Mouse (Mus musculus): ENCODE measurements around the gene Ing3. TPM values are rescaled to one million over a fixed set of nuclear protein-coding genes. Genes with fewer than 3 reads are reported as not detected.
A peak's percentile ranks its signal among the peaks of the same experiment; 100 is the strongest.

Ing3 gene
- polyA plus RNA-seq, 2 experiments = 25.3 to 52.2 TPM

DNA sequence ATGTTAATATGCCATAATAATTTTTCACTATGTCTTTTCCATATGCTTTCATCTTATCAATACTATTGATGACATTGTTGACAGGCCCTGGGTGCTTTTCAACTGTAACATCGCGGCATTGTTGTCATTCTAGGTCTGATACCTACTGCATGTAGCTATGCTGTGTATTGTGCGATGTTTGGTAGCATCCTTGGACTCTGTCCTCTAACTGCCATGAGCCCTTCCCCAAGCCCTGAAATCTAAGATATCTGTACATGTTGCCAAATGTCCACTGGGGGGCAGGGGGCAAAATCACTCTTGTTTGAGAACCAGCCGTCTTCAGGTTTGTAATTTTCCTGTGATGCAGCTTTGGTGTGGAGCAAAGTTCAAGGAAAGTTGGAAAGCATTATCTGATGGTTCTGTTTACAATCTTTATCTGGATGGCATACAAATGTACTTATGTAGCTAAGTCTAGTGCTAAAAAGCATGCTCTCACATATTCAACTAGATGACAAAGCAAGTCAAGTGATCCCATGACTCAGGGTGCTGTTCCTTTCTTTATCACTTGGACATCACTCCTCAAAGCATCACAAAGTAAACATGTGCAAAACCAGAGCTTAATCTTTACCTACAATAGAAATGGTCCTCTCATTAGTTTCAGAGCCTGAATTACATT, 11.3 kb upstream of the Ing3 start:
- no peak overlapping the region for H3K4me3 ChIP-seq (replicated peaks; ENCODE audit: low read length)
- no peak overlapping the region for H3K27ac ChIP-seq (replicated peaks; ENCODE audit: low read depth, low read length)
- no peaks in the 10 kb centered on the region for H3K9me3 ChIP-seq (ENCODE audit: control insufficient read depth, low read length)
- H3K27me3 ChIP-seq (ENCODE audit: control insufficient read depth, insufficient read depth, low read length) = no peaks in the 10 kb centered on the region
- H3K4me2 ChIP-seq (replicated peaks; ENCODE audit: low read depth, low read length, severe bottlenecking) = no peak overlapping the region
- TF ChIP-seq POLR2A (IDR thresholded peaks at IDR 0.05; ENCODE audit: borderline replicate concordance, extremely low read depth, insufficient read depth, insufficient read length) = no peak
- no peaks in the 10 kb centered on the region for H3K36me3 ChIP-seq (ENCODE audit: control insufficient read depth, insufficient read depth, low read length)
- no peak overlapping the region for H3K9ac ChIP-seq (ENCODE audit: low read depth, low read length, severe bottlenecking)
- ATAC-seq (ENCODE audit: low FRiP score, low read depth) (no peak), DNase-seq (ENCODE audit: low spot score) (no peak)
- no peaks in the 10 kb centered on the region for H3K4me1 ChIP-seq (ENCODE audit: control insufficient read depth, insufficient read depth, low read length)
- 80% methylated on average over 4 of the region's 4 CpGs for WGBS

DNA sequence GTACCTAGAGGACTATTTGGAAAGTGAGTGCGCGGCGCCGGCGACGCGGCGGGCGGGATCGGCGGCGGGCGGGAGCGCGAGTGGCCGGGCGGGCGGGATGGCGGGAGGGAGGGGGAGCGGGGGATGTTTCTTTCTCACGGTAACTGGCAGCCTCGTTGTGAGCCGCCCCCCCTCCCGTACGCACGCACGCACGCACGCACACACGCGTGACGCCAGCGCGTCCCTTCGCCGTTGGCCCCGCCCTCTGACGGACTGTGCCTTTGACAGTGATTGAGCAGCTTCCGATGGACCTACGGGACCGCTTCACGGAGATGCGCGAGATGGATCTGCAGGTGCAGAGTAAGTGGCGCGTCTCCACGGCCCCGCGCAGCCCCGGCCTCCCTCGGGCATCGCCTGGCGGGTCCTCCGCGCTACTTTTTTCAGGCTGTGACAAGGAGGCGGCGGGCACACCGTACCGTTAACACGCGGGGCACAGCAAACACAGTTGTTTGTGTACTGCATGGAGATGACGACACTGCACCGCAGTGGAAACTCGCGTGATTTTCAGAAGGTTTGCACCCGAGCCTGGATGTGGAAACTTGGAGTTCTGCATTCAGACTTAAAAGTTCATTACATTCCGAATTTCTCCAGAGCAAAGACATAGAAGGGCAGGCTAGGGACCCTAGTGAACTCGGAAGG, 539 bp downstream of the Ing3 start:
- 1% methylated on average over 51 of the region's 68 CpGs for WGBS
- no peaks in the 10 kb centered on the region for H3K9me3 ChIP-seq (ENCODE audit: control insufficient read depth, low read length)
- H3K4me1 ChIP-seq (ENCODE audit: control insufficient read depth, insufficient read depth, low read length) = peaks cover 5% of the 10 kb centered on the region
- H3K4me3 ChIP-seq (replicated peaks; ENCODE audit: low read length) = peak overlapping the region; percentile 85
- TF ChIP-seq POLR2A (IDR thresholded peaks at IDR 0.05; ENCODE audit: borderline replicate concordance, extremely low read depth, insufficient read depth, insufficient read length) = no peak
- peak overlapping the region; percentile 73 for H3K4me2 ChIP-seq (replicated peaks; ENCODE audit: low read depth, low read length, severe bottlenecking)
- ATAC-seq (ENCODE audit: low FRiP score, low read depth) = peak; percentile 94
- DNase-seq (ENCODE audit: low spot score) = peak; percentile 87
- peak overlapping the region; percentile 85 for H3K9ac ChIP-seq (ENCODE audit: low read depth, low read length, severe bottlenecking)
- peaks cover 26% of the 10 kb centered on the region for H3K36me3 ChIP-seq (ENCODE audit: control insufficient read depth, insufficient read depth, low read length)
- H3K27ac ChIP-seq (replicated peaks; ENCODE audit: low read depth, low read length) = peak overlapping the region; percentile 99
- H3K27me3 ChIP-seq (ENCODE audit: control insufficient read depth, insufficient read depth, low read length) = no peaks in the 10 kb centered on the region

DNA sequence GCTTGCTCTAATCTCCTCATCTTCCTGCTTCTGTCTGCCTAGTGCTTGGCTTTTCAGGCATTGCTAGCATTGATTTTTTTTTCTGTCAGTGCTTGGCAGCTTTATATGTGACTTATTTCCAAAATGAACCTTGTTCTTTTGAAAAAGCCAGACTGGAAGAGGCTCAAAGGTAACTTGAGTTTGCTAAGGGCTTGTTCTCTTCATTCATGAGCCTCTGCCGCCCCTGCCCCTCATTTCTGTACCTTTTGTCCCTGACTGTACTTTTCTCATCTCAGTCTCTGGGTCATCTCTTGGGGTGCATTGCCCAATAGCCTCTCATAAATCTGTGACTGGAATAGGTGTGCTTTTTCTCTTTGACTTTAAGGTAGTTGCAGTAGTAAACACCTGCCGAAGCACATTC, 1.3 kb downstream of the Ing3 start:
- no peaks in the 10 kb centered on the region for H3K27me3 ChIP-seq (ENCODE audit: control insufficient read depth, insufficient read depth, low read length)
- H3K4me3 ChIP-seq (replicated peaks; ENCODE audit: low read length) = peak overlapping the region; percentile 85
- peaks cover 34% of the 10 kb centered on the region for H3K36me3 ChIP-seq (ENCODE audit: control insufficient read depth, insufficient read depth, low read length)
- H3K4me2 ChIP-seq (replicated peaks; ENCODE audit: low read depth, low read length, severe bottlenecking) = peak overlapping the region; percentile 73
- WGBS = 86% methylated on average over 2 of the region's 2 CpGs
- no peaks in the 10 kb centered on the region for H3K9me3 ChIP-seq (ENCODE audit: control insufficient read depth, low read length)
- ATAC-seq (ENCODE audit: low FRiP score, low read depth) (no peak), DNase-seq (ENCODE audit: low spot score) (no peak)
- TF ChIP-seq POLR2A (IDR thresholded peaks at IDR 0.05; ENCODE audit: borderline replicate concordance, extremely low read depth, insufficient read depth, insufficient read length) = no peak
- no peak overlapping the region for H3K27ac ChIP-seq (replicated peaks; ENCODE audit: low read depth, low read length)
- peaks cover 5% of the 10 kb centered on the region for H3K4me1 ChIP-seq (ENCODE audit: control insufficient read depth, insufficient read depth, low read length)
- H3K9ac ChIP-seq (ENCODE audit: low read depth, low read length, severe bottlenecking) = peak overlapping the region; percentile 85

DNA sequence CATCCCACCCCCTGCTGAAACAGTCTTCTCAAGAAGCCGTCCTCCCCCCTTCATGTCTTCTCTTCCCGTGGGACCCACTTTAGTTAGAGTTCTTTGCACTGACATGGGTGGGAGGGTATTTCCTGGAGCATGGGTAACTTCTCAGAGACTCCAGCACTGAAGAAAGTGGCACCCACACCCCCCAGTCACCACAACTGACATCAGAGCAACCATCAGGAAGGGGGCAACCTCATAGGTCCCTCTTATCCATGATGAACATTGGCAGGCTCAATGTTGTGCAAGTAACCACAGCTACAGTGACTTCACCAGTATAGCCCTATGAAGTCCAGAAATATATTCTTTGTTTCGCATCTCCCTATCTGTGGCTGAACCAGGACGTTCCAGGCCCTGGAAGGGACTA, 6.1 kb downstream of the Ing3 start:
- Histone ChIP-seq H3K4me2 (replicated peaks; ENCODE audit: low read depth, low read length, severe bottlenecking) (no peak overlapping the region), H3K27ac (replicated peaks; ENCODE audit: low read depth, low read length) (no peak overlapping the region), H3K4me3 (replicated peaks; ENCODE audit: low read length) (no peak overlapping the region), H3K9me3 (ENCODE audit: control insufficient read depth, low read length) (no peaks in the 10 kb centered on the region), H3K4me1 (ENCODE audit: control insufficient read depth, insufficient read depth, low read length) (peaks cover 5% of the 10 kb centered on the region), H3K9ac (ENCODE audit: low read depth, low read length, severe bottlenecking) (no peak overlapping the region), H3K27me3 (ENCODE audit: control insufficient read depth, insufficient read depth, low read length) (no peaks in the 10 kb centered on the region), H3K36me3 (ENCODE audit: control insufficient read depth, insufficient read depth, low read length) (peaks cover 62% of the 10 kb centered on the region)
- ATAC-seq (ENCODE audit: low FRiP score, low read depth) = no peak
- no peak for TF ChIP-seq POLR2A (IDR thresholded peaks at IDR 0.05; ENCODE audit: borderline replicate concordance, extremely low read depth, insufficient read depth, insufficient read length)
- 94% methylated on average over 4 of the region's 4 CpGs for WGBS
- no peak for DNase-seq (ENCODE audit: low spot score)

DNA sequence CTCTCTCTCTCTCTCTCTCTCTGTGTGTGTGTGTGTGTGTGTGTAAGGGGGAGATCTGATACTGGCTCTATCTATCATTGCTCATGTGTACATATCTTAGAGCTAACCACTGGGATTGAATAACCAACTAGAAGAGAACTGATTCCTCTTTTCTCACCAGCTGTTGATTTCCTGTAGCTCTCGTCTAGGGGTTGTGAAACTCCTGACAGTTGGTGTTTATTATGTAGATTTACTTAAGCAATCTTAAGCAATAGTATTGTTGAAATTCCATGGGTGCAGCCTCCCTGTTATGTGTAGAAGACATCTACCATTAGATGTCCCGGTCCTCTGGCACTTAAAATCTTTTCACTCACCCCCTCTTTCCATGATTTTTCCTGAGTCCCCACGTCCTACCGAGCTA, 9.6 kb downstream of the Ing3 start:
- ATAC-seq (ENCODE audit: low FRiP score, low read depth) = no peak
- no peak for DNase-seq (ENCODE audit: low spot score)
- H3K27me3 ChIP-seq (ENCODE audit: control insufficient read depth, insufficient read depth, low read length) = no peaks in the 10 kb centered on the region
- 90% methylated on average over 4 of the region's 4 CpGs for WGBS
- TF ChIP-seq POLR2A (IDR thresholded peaks at IDR 0.05; ENCODE audit: borderline replicate concordance, extremely low read depth, insufficient read depth, insufficient read length) = no peak
- H3K36me3 ChIP-seq (ENCODE audit: control insufficient read depth, insufficient read depth, low read length) = peaks cover 56% of the 10 kb centered on the region
- no peak overlapping the region for H3K4me3 ChIP-seq (replicated peaks; ENCODE audit: low read length)
- no peaks in the 10 kb centered on the region for H3K4me1 ChIP-seq (ENCODE audit: control insufficient read depth, insufficient read depth, low read length)
- no peak overlapping the region for H3K27ac ChIP-seq (replicated peaks; ENCODE audit: low read depth, low read length)
- no peak overlapping the region for H3K9ac ChIP-seq (ENCODE audit: low read depth, low read length, severe bottlenecking)
- H3K4me2 ChIP-seq (replicated peaks; ENCODE audit: low read depth, low read length, severe bottlenecking) = no peak overlapping the region
- no peaks in the 10 kb centered on the region for H3K9me3 ChIP-seq (ENCODE audit: control insufficient read depth, low read length)
